Mouse (Mus musculus): ENCODE results near the gene Mical2. TPM values are rescaled to one million over a fixed set of nuclear protein-coding genes. Genes with fewer than 3 reads are reported as not detected.
A peak's percentile ranks its signal among the peaks of the same experiment; 100 is the strongest.

The Mical2 gene
- polyA plus RNA-seq, 1 experiment, result 20.7 TPM

DNA sequence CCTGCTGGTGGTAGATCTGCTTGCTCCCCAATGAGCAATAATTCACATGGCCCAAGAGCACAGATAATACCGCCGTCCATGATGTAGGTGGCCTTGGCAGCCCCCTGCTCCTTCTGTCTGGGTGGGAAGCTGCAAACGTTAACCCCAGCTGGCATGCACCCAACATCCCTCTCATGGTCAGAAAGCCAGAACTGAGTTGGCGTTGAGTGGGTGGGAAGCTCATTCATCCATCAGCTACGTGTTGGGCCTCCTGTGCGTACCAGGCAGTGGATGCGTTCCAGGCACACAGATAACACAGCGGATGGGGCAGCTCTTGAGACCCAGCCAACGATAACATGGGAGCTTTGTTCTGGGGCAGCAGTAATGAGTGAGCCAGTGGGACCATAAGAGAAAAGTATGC lies 72.4 kb downstream of the Mical2 start:
- 75% methylated on average over 9 of the region's 9 CpGs for WGBS
- Histone ChIP-seq H3K27me3 (ENCODE audit: control insufficient read depth, insufficient read depth, low read length) (no peaks in the 10 kb centered on the region), H3K36me3 (ENCODE audit: control insufficient read depth, insufficient read depth, low read length) (no peaks in the 10 kb centered on the region; the same call in 1 of the 2 replicates), H3K4me3 (ENCODE audit: low read depth, low read length) (no peak overlapping the region), H3K4me1 (ENCODE audit: control insufficient read depth, insufficient read depth, insufficient read length, low read length) (peaks cover 6% of the 10 kb centered on the region), H3K27ac (ENCODE audit: insufficient read depth, low read depth, low read length) (no peak overlapping the region)
- no peak for TF ChIP-seq CTCF (IDR thresholded peaks at IDR 0.05; ENCODE audit: extremely low read depth, insufficient read length, insufficient replicate concordance, low read depth, low read length)
- TF ChIP-seq POLR2A (IDR thresholded peaks at IDR 0.05; ENCODE audit: low read depth, low read length), result no peak

- TF ChIP-seq CTCF (IDR thresholded peaks at IDR 0.05; ENCODE audit: extremely low read depth, insufficient read length, insufficient replicate concordance, low read depth, low read length) (no peak), POLR2A (IDR thresholded peaks at IDR 0.05; ENCODE audit: low read depth, low read length) (no peak)
- 76% methylated on average over 3 of the region's 3 CpGs for WGBS
- Histone ChIP-seq H3K27me3 (ENCODE audit: control insufficient read depth, insufficient read depth, low read length) (no peaks in the 10 kb centered on the region), H3K27ac (ENCODE audit: insufficient read depth, low read depth, low read length) (0 out of 2 replicates have a peak overlapping the region, but pooled peaks have one; percentile 7), H3K4me3 (ENCODE audit: low read depth, low read length) (no peak overlapping the region), H3K36me3 (ENCODE audit: control insufficient read depth, insufficient read depth, low read length) (peaks cover 7% of the 10 kb centered on the region), H3K4me1 (ENCODE audit: control insufficient read depth, insufficient read depth, insufficient read length, low read length) (peaks cover 6% of the 10 kb centered on the region)
Observed at GRCm38 (mm10) chr7:112298871-112299422, 73.3 kb downstream of the Mical2 start.

- peaks cover 4% of the 10 kb centered on the region for H3K4me1 ChIP-seq (ENCODE audit: control insufficient read depth, insufficient read depth, insufficient read length, low read length)
- H3K27me3 ChIP-seq (ENCODE audit: control insufficient read depth, insufficient read depth, low read length), result no peaks in the 10 kb centered on the region
- H3K36me3 ChIP-seq (ENCODE audit: control insufficient read depth, insufficient read depth, low read length), result peaks cover 12% of the 10 kb centered on the region
- peak overlapping the region; percentile 7; the same call in 1 of the 2 replicates for H3K27ac ChIP-seq (ENCODE audit: insufficient read depth, low read depth, low read length)
- WGBS, result 75% methylated on average over 10 of the region's 10 CpGs
- TF ChIP-seq CTCF (IDR thresholded peaks at IDR 0.05; ENCODE audit: extremely low read depth, insufficient read length, insufficient replicate concordance, low read depth, low read length) (no peak), POLR2A (IDR thresholded peaks at IDR 0.05; ENCODE audit: low read depth, low read length) (no peak)
- no peak overlapping the region for H3K4me3 ChIP-seq (ENCODE audit: low read depth, low read length)
Observed at GRCm38 (mm10) chr7:112299521-112300096, 74.0 kb downstream of the Mical2 start.

DNA sequence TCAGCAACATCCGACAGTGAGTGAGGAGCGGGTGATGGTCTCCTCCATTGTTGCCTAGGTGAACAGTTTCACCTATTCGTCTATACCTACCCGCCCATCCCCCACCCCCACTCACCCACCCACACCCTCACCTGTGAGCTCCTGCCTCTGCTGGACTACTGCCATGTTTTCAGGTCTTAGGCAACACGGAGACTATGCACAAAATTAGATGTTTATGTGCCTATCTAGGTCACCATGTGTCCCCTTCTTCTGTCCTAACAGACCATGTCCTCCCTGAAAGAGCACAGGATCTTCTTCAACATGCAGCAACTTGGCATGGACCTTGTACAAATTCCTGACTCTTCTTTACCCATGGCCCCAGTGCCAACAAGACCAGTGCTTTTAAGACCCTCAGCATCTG lies 74.5 kb downstream of the Mical2 start:
- peaks cover 4% of the 10 kb centered on the region for H3K4me1 ChIP-seq (ENCODE audit: control insufficient read depth, insufficient read depth, insufficient read length, low read length)
- no peak overlapping the region for H3K4me3 ChIP-seq (ENCODE audit: low read depth, low read length)
- H3K27me3 ChIP-seq (ENCODE audit: control insufficient read depth, insufficient read depth, low read length), result no peaks in the 10 kb centered on the region
- 71% methylated on average over 5 of the region's 5 CpGs for WGBS
- no peak for TF ChIP-seq CTCF (IDR thresholded peaks at IDR 0.05; ENCODE audit: extremely low read depth, insufficient read length, insufficient replicate concordance, low read depth, low read length)
- TF ChIP-seq POLR2A (IDR thresholded peaks at IDR 0.05; ENCODE audit: low read depth, low read length), result no peak
- peaks cover 14% of the 10 kb centered on the region for H3K36me3 ChIP-seq (ENCODE audit: control insufficient read depth, insufficient read depth, low read length)
- no peak overlapping the region for H3K27ac ChIP-seq (ENCODE audit: insufficient read depth, low read depth, low read length)

GRCm38 (mm10) chr7:112301052-112301451 lies 75.4 kb downstream of the Mical2 start:
- Histone ChIP-seq H3K27ac (ENCODE audit: insufficient read depth, low read depth, low read length) (no peak overlapping the region), H3K4me3 (ENCODE audit: low read depth, low read length) (no peak overlapping the region), H3K36me3 (ENCODE audit: control insufficient read depth, insufficient read depth, low read length) (peaks cover 20% of the 10 kb centered on the region), H3K4me1 (ENCODE audit: control insufficient read depth, insufficient read depth, insufficient read length, low read length) (peaks cover 4% of the 10 kb centered on the region), H3K27me3 (ENCODE audit: control insufficient read depth, insufficient read depth, low read length) (no peaks in the 10 kb centered on the region)
- TF ChIP-seq CTCF (IDR thresholded peaks at IDR 0.05; ENCODE audit: extremely low read depth, insufficient read length, insufficient replicate concordance, low read depth, low read length) (peak; percentile 64; the same call in 1 of the 2 replicates), POLR2A (IDR thresholded peaks at IDR 0.05; ENCODE audit: low read depth, low read length) (no peak)

- Histone ChIP-seq H3K36me3 (ENCODE audit: control insufficient read depth, insufficient read depth, low read length) (peaks cover 29% of the 10 kb centered on the region), H3K27ac (ENCODE audit: insufficient read depth, low read depth, low read length) (no peak overlapping the region), H3K27me3 (ENCODE audit: control insufficient read depth, insufficient read depth, low read length) (no peaks in the 10 kb centered on the region), H3K4me1 (ENCODE audit: control insufficient read depth, insufficient read depth, insufficient read length, low read length) (peaks cover 6% of the 10 kb centered on the region), H3K4me3 (ENCODE audit: low read depth, low read length) (no peak overlapping the region)
- 94% methylated on average over 8 of the region's 8 CpGs for WGBS
- TF ChIP-seq POLR2A (IDR thresholded peaks at IDR 0.05; ENCODE audit: low read depth, low read length) (no peak), CTCF (IDR thresholded peaks at IDR 0.05; ENCODE audit: extremely low read depth, insufficient read length, insufficient replicate concordance, low read depth, low read length) (no peak)
Observed at GRCm38 (mm10) chr7:112304382-112304781, 78.7 kb downstream of the Mical2 start.

DNA sequence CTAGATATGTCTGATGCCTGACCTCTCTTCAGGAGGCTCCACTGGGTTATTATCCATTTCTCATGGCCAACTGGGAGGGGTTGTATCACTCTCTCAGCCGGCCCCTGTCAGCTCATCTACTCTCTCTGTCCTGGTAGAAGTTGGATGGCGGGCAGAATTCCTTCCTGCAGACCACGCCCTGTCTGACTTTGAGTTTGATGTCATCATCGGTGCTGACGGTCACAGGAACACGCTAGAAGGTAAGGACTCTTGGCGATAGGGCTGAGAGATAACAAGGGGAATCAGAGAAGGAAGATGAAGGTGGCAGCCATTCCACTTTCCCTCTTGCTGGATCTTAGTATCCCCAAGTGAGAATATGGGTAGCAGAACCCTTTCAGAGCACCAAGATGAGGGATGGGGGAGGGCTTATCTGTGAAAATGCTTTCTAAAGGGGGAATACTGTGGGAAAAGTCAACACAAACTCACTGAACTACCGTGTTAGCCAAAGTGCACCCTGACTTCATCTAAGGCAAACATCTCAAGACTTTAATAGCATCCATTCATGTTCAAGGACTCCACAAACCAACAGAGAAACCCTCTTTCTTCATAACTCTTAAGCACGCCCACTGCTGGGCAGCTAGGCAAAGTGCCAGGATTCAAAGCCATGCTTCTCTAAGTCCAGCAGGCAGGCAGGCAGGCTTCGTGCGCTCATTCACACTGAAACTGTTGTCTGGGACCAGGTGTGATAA lies 83.8 kb downstream of the Mical2 start:
- Histone ChIP-seq H3K36me3 (ENCODE audit: control insufficient read depth, insufficient read depth, low read length) (peaks cover 51% of the 10 kb centered on the region), H3K27ac (ENCODE audit: insufficient read depth, low read depth, low read length) (peak overlapping the region; percentile 66), H3K4me3 (ENCODE audit: low read depth, low read length) (no peak overlapping the region), H3K4me1 (ENCODE audit: control insufficient read depth, insufficient read depth, insufficient read length, low read length) (peaks cover 10% of the 10 kb centered on the region), H3K27me3 (ENCODE audit: control insufficient read depth, insufficient read depth, low read length) (no peaks in the 10 kb centered on the region)
- TF ChIP-seq POLR2A (IDR thresholded peaks at IDR 0.05; ENCODE audit: low read depth, low read length) (no peak), CTCF (IDR thresholded peaks at IDR 0.05; ENCODE audit: extremely low read depth, insufficient read length, insufficient replicate concordance, low read depth, low read length) (no peak)
- WGBS, result 31% methylated on average over 11 of the region's 11 CpGs
